Comparison of ENCODE assay signal across 1 mouse cellular context in genomic region chr15:82079883-82080282, GRCm38 (mm10).
TF ChIP-seq lines count a peak whose summit lies in the region.

No protein-coding gene starts in this region.

TF ChIP-seq in MEL, 35 proteins besides CTCF, POLR2A, EP300 and RAD21 (continued from another document):
- no peak for TF ChIP-seq USF2 (IDR thresholded peaks at IDR 0.05; ENCODE audit: borderline replicate concordance in 1 of 2, insufficient read depth in 1 of 2, low read depth in 1 of 2, low read length in 2 of 2)
- TF ChIP-seq E2F4 (IDR thresholded peaks at IDR 0.05; ENCODE audit: borderline replicate concordance, low read depth, low read length), result no peak
- TF ChIP-seq MAZ (IDR thresholded peaks at IDR 0.05; ENCODE audit: low read depth, low read length), result no peak
- no peak for TF ChIP-seq POLR2AphosphoS5 (IDR thresholded peaks at IDR 0.05; ENCODE audit: borderline replicate concordance, low read depth, low read length)
- TF ChIP-seq ETS1 (IDR thresholded peaks at IDR 0.05; ENCODE audit: low read depth, low read length), result no peak
- no peak for TF ChIP-seq TCF12 (IDR thresholded peaks at IDR 0.05; ENCODE audit: low read depth, low read length)
- TF ChIP-seq GABPA (IDR thresholded peaks at IDR 0.05; ENCODE audit: low read depth, low read length), result no peak
- no peak for TF ChIP-seq MYC (IDR thresholded peaks at IDR 0.05; ENCODE audit: low read depth, low read length)
